Mouse (Mus musculus) spleen, postnatal 36 days (tissue): ENCODE data around the gene Unc119b.
A peak's percentile ranks its signal among the peaks of the same experiment; 100 is the strongest.
"Not testable (repeated sequence)": the region's sequence is repeated elsewhere in the genome, so short reads cannot be mapped to it uniquely, and the experiment has no call there.

ENCODE experiments used
- DNase-seq, 2 experiments: peaks; one replicate each; pipeline ENCODE4 v3.0.0; 2022; ENCODE audit warnings: low spot score in 2 of 2, mixed read lengths in 1 of 2

Gene Unc119b

GRCm38 (mm10) chr5:115134234-115135165 lies at the start of gene Unc119b:
Gene Unc119b (minus strand): TSS chr5:115134975.
- DNase-seq, result peak; percentile 87 to 89

- no peak for DNase-seq
These were observed 48.7 kb upstream of the Unc119b start for GRCm38 (mm10) chr5:115183482-115183881.

- DNase-seq, result no peak
These were observed 48.1 kb upstream of the Unc119b start for GRCm38 (mm10) chr5:115182925-115183324.

GRCm38 (mm10) chr5:115181248-115181940 lies 46.6 kb upstream of the Unc119b start:
- DNase-seq, result no peak

- DNase-seq, result no peak
These were observed 44.8 kb upstream of the Unc119b start for GRCm38 (mm10) chr5:115179596-115179995.

- DNase-seq, result peak in 1 of 2 experiments; percentile 21
These were observed 43.1 kb upstream of the Unc119b start for GRCm38 (mm10) chr5:115177866-115178265.

- no peak for DNase-seq
These were observed 39.8 kb upstream of the Unc119b start for GRCm38 (mm10) chr5:115174554-115174953.

- DNase-seq, result no peak
These were observed 35.4 kb upstream of the Unc119b start for GRCm38 (mm10) chr5:115170150-115170549.

- DNase-seq, result no peak
These were observed 34.1 kb upstream of the Unc119b start for GRCm38 (mm10) chr5:115168641-115169415.

GRCm38 (mm10) chr5:115167396-115167795 lies 32.6 kb upstream of the Unc119b start:
- peak; percentile 86 for DNase-seq

GRCm38 (mm10) chr5:115166815-115167194 lies 32.0 kb upstream of the Unc119b start:
- no peak for DNase-seq

GRCm38 (mm10) chr5:115165895-115166814 lies 31.4 kb upstream of the Unc119b start:
- no peak for DNase-seq

GRCm38 (mm10) chr5:115165351-115165750 lies 30.6 kb upstream of the Unc119b start:
- DNase-seq, result no peak

GRCm38 (mm10) chr5:115164446-115164845 lies 29.7 kb upstream of the Unc119b start:
- DNase-seq, result not testable (repeated sequence)

- peak in 1 of 2 experiments; percentile 56 for DNase-seq
These were observed 28.8 kb upstream of the Unc119b start for GRCm38 (mm10) chr5:115163563-115163962.

GRCm38 (mm10) chr5:115161940-115162279 lies 27.1 kb upstream of the Unc119b start:
- not testable (repeated sequence) for DNase-seq

GRCm38 (mm10) chr5:115161064-115161939 lies 26.5 kb upstream of the Unc119b start:
- no peak for DNase-seq

- DNase-seq, result no peak
These were observed 25.9 kb upstream of the Unc119b start for GRCm38 (mm10) chr5:115160655-115161054.

GRCm38 (mm10) chr5:115159165-115159564 lies 24.4 kb upstream of the Unc119b start:
- no peak for DNase-seq
